Mouse (Mus musculus) embryo, embryonic 9.5 days (tissue): ENCODE results near the gene Zfp507.
A peak's percentile ranks its signal among the peaks of the same experiment; 100 is the strongest.

Source experiments
- DNase-seq: peaks from one replicate; pipeline ENCODE4 v3.0.0-alpha.2; 2017; ENCODE audit errors: extremely low spot score

Gene Zfp507

DNA sequence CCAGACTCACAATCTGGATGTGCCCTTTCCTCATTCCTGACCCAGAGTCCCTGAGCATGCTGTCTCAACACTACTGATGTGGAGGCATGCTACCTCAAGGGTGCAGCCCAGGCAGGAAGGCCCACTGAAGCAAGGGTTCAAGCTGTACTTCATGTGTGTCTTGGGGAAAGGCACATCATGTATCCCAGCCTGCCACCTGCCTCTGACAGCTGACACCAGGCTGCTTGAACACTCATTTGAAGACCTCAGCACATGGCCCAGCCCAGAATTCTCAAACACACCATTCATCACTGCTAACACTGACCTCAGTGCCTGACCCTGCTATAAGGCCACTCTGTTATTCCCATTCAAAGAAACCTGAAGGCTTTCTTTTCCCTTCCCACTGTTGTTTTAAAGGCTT lies 20.6 kb downstream of the Zfp507 start:
- DNase-seq, result no peak

GRCm38 (mm10) chr7:35774127-35774526 lies 28.7 kb downstream of the Zfp507 start:
- no peak for DNase-seq

DNA sequence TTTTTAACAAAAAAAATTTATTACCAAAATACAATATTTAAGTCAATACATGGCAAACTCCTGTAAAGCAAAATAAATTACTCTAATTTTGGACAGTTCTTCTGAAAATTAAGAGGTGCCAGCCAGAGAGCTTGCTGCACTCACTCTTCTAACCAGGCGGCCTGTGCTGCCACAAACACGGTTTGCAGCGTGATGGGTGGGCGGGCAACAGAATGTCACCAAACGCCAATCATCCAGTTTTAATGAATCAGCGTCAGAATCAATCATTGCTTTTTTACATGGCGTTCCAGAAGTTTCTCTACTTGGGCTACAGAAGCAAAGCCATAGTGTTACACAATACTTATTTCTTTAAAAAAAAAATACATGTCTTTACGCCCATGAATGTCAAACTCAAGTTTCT lies 30.5 kb downstream of the Zfp507 start:
- no peak for DNase-seq

- no peak for DNase-seq
Observed at GRCm38 (mm10) chr7:35771106-35771505, 31.7 kb downstream of the Zfp507 start.

DNA sequence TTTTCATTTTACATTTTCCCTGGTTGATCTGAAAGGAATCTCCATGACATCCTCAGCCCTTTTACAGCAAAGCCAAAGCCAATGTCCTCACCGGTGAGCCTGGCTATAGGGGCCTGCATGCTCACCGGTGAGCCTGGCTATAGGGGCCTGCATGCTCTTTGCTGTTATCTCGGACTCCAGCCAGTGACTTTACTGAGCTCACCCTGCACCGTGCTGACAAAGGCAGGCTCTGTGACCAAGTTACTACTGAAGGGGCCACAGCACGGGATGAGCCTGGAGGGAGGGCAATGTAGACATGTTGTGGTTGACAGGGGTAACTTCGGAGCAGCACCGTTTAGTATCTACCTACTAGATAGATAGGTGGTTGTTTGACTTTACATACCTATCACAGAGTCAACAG lies 32.7 kb downstream of the Zfp507 start:
- no peak for DNase-seq

GRCm38 (mm10) chr7:35764461-35764860 lies 38.3 kb downstream of the Zfp507 start:
- no peak for DNase-seq

DNA sequence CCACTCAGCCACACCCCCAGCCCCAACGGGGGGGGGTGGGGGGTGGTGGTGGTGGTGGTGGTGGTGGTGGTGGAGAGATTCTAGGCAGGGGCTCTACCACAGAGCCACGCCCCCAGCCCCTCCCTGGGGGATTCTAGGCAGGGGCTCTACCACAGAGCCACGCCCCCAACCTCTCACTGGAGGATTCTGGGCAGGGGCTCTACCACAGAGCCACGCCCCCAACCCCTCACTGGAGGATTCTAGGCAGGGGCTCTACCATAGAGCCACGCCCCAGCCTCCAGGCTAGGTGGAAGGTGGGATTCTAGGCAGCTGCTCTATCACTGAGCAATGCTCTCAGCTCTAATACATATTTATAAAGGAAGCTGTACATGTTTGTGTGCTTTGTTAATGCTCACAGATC lies 41.0 kb downstream of the Zfp507 start:
- DNase-seq, result no peak

DNA sequence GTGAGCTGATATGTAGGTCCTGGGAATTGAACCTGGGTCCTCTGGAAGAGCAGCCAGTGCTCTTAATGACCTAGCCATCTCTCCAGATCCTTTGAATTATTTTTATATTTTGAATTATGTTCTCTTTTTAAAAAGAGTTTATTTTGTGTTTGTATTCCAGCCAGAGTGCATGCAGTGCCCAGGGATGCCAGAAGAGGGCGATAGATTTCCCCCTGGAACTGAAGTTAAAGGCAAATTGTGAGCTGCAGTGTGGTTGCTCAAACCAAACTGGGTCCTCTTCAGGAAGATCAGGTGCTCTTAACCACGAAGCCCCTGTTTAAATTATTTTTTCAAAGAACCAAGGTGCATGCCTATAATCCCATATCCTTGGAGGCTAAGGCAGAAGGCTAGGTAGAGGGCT lies 43.2 kb downstream of the Zfp507 start:
- DNase-seq, result no peak

- DNase-seq, result peak; percentile 20
Observed at GRCm38 (mm10) chr7:35756510-35757440, 46.0 kb downstream of the Zfp507 start.

- DNase-seq, result no peak
Observed at GRCm38 (mm10) chr7:35754886-35755168, 48.0 kb downstream of the Zfp507 start.

DNA sequence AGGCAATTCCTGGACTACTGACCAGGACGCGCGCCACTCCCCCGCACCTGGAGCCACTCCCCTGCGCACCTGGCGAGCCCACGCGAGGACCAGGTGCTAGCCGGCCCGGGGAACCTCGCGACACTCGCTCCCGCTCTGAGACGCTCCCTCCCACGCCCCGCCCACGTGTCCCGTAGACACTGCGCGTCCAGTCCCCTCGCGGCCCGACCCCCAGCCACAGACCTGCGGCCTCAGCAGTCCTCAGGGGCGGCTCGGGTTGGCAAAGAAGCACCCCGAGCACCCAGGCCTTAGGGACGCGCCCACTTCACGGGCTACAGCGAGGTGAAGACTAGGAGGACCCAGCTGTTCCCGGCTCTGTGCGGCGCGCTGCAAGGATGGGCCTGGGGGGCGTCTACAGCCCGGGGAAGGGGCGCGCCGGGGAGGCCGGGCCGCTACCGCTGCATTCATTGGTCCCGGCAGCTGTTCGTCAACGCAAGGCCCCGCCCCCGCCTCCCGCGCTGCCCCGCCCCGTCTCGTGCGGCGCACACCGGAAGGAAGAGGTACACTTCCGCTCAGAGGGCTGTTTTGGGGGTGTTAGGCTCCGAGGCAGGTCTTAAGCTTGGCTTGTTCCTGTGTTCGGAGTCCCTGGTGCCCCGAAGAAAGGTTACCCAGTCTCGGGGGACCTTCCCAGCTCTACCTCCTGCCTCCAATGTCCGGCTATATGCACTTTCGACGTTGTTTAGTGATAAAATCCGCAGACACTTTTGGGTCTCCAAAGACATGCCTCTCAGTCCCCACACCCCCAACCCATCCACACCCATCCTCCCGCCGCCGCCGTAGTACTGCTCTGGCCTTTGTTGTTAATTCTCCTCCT lies 48.5 kb downstream of the Zfp507 start, which contains the start of gene Dpy19l3:
TSS of gene Dpy19l3 (minus strand) at position 422 of the 853 bp plus-strand sequence.
- peak; percentile 96 for DNase-seq

DNA sequence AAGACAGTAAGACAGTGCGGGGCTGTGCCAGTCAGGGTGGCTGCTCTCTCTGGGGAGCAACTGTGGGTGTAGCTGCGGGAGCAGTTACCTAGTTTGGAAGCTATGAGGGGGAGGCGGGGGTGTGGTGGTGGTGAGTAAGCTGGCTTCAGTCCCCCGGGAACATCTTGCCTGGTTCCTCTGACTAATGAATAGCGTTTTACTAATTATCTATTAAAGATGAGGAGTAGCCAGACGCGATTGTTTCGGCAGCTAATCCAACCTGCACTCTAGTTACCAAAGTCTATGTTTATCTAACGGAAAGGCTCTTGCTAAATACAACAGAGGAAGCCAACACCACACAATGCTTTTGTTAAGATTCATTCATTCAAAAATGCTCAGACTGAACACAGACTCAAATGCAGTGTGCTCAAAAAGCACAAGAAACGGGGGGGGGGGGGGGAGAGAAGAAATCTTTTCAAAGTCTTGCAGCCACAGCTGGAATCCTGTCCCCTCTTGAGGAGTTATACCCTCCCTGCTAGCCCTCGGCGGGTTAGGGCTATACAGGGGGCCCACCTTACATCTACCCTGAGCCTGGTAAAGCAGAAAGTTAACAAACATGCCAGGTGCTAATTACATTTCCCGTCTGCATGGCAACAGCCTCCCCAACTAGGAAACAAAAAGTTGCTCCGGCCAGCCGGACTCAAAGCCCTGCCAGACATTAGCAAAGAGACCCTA lies 49.3 kb downstream of the Zfp507 start:
- no peak for DNase-seq

GRCm38 (mm10) chr7:35750873-35751272 lies 51.9 kb downstream of the Zfp507 start:
- DNase-seq, result no peak

DNA sequence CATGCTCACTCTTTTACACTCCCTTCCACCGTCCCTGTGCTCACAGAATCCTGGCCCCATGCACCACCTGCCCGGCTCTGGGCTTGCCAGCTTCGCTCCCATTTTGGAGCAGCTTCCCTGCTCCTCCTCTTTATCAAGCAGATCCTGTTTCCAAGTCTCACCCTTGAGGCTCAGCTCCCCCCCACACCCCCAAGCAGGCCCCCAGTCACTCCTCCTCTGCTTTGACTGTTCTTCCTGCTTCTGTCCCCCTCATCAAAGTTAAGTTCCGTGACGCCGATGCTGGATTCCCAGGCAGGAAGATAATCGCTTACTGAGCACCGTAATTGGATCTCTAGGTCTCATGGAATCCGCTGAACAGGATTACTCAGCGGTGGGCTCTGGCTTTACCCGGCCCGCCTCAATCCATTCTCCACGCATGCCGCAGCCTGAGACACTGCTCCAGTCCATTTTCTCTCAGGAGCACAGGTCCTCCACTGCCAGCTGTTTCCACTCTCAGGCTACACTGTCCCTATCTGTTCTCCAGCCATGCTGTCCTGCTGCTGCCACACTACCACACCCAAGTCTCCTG lies 55.3 kb downstream of the Zfp507 start:
- peak; percentile 17 for DNase-seq

DNA sequence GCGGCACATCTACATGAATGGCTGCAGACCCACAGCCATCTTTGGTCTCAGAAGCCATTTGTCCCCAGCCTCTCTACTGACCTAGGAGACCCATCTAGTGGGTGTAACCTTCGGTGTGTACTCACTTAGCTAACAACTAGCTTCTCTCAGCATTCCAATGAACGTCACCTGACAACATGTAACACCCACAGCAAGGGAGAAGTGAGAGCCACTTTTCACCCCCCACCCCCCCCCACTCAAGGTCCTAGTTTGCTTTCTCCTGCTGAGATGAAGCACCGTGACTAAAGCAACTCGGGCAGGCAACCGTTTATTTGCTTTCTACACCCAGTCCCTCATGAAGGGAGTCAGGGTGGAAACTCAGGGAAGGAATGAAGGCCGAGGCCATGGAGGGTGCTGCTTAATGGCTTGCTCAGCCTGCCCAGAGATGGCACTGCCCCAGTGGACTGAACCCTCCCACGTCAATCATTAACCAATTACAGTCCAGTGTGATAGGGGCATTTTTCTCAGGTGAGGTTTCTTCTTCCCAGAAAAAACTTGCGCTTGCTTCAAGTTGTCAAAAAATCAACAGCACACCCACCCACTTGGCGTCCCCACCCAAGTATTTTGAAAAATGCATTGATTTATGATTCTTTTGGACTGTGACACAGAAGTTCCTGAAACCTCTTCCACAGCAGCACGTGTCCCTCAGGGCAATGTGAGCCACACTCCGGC lies 56.0 kb downstream of the Zfp507 start:
- no peak for DNase-seq

- DNase-seq, result no peak
Observed at GRCm38 (mm10) chr7:35745281-35745702, 57.5 kb downstream of the Zfp507 start.

GRCm38 (mm10) chr7:35744771-35745170 lies 58.0 kb downstream of the Zfp507 start:
- DNase-seq, result no peak

- DNase-seq, result no peak
Observed at GRCm38 (mm10) chr7:35742310-35742709, 60.5 kb downstream of the Zfp507 start.

DNA sequence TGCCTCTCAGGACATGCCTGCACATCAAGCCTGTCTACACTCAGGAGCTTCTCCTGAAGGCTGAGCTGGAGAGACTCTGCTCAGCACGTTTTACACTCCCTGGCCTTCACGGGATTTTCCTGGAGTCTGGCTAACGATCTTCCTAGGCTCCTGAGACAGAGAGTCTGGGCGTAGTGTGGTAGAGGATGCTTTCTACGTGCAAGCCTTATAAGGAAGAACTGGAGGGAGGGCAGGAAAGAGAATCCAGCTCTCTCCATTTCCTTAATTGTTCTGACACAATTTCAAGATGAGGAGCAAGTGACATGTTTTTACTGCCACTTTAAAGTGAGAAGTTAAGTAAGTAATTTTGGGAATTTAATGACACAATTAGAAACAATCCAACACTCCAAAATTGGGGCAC lies 60.9 kb downstream of the Zfp507 start:
- no peak for DNase-seq

DNA sequence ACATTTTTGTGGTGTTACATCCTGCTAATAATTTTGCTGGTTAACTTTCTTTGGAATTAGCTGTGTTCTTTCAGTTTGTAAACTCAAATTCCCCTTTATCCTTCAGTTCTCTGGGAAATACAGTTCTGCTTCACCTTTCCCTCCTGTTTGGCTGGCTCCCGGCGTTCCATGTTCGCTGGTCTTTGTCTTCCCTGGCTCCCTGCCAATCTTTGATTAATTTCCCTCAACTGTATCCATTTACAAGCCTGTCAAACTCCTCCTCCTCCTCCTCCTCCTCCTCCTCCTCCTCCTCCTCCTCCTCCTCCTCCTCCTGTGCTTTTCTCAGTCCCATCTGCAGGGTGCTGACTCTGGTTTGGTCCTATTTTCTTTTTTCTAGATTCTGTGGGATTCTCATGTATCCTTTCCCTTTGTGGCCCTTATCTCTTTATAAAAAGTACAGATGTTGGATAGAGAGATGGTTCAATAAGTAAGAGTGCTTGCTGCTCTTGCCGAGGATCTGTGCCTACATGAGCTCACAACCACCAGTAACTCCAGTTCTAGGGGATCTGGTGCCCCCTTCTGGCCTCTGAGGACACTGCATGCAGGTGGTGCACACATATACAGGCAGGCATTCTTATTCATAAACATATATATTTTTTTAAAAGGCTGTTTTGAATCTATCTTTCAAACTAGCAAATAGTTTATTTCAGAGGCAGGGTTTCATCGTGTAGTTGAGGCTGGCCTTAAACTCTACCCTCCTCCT lies 62.1 kb downstream of the Zfp507 start:
- DNase-seq, result peak; percentile 24
